Mouse (Mus musculus) heart, embryonic 11.5 days (tissue): ENCODE data around the gene Cfap61. TPM values are rescaled to one million over a fixed set of nuclear protein-coding genes. Genes with fewer than 3 reads are reported as not detected.

Source experiments
- ATAC-seq: fragments of 200-750 bp; cut with Nextera tagmentation; replicated peaks from 2 replicates; pipeline ENCODE4 v1.8.0; 2017; ENCODE audit warnings: moderate library complexity; ENCODE audit not compliant: insufficient number of reproducible peaks, low FRiP score, low TSS enrichment
- H3K27ac ChIP-seq: fragments of 300-500 bp; sonication (generic); 2 replicates; pipeline ENCODE4 v1.5.1; 2014; ENCODE audit warnings: mild to moderate bottlenecking, low read depth, low read length
- H3K27me3 ChIP-seq: fragments of 300-500 bp; sonication (generic); 2 replicates; pipeline ENCODE4 v1.6.1; 2014; ENCODE audit warnings: mild to moderate bottlenecking, low read length, mixed read lengths; ENCODE audit not compliant: control insufficient read depth, insufficient read depth
- H3K36me3 ChIP-seq: fragments of 300-500 bp; sonication (generic); 2 replicates; pipeline ENCODE4 v1.6.1; 2014; ENCODE audit warnings: mild to moderate bottlenecking, low read length, moderate library complexity, mixed read lengths; ENCODE audit not compliant: control insufficient read depth, insufficient read depth
- H3K4me1 ChIP-seq: fragments of 300-500 bp; sonication (generic); 2 replicates; pipeline ENCODE4 v1.6.1; 2014; ENCODE audit warnings: low read length; ENCODE audit not compliant: control insufficient read depth, insufficient read depth
- H3K4me2 ChIP-seq: fragments of 300-500 bp; sonication (generic); 2 replicates; pipeline ENCODE4 v1.6.1; 2014; ENCODE audit warnings: mild to moderate bottlenecking, moderate library complexity
- H3K4me3 ChIP-seq: fragments of 300-500 bp; sonication (generic); 2 replicates; pipeline ENCODE4 v1.5.1; 2014; ENCODE audit warnings: low read depth, low read length
- H3K9ac ChIP-seq: fragments of 300-500 bp; sonication (generic); 2 replicates; pipeline ENCODE4 v1.6.1; 2014; ENCODE audit warnings: mild to moderate bottlenecking, low read depth, low read length, moderate library complexity
- H3K9me3 ChIP-seq: fragments of 300-500 bp; sonication (generic); replicated peaks from 2 replicates; pipeline ENCODE4 v1.6.1; 2016; ENCODE audit warnings: low read length; ENCODE audit not compliant: control insufficient read depth
- WGBS: fragments of 180-500 bp; shearing (Covaris S2); extraction: QIAGEN DNeasy Blood & Tissue Kit; methylation state at CpG from one replicate; pipeline ENCODE4 v1.1.7; 2014; ENCODE audit not compliant: insufficient replicate concordance; 5-methylcytosine and 5-hydroxymethylcytosine counted together
- polyA plus RNA-seq: library from polyadenylated mRNA; unstranded; fragments of >200 nt; fragmentation: Nextera tagmentation; extraction: Ambion mirVana; gene quantifications from 2 replicates; pipeline ENCODE4 v1.2.1, GENCODE M21; 2014

The Cfap61 gene
- polyA plus RNA-seq, 1 experiment from 2014 or later: 0.10 TPM

DNA sequence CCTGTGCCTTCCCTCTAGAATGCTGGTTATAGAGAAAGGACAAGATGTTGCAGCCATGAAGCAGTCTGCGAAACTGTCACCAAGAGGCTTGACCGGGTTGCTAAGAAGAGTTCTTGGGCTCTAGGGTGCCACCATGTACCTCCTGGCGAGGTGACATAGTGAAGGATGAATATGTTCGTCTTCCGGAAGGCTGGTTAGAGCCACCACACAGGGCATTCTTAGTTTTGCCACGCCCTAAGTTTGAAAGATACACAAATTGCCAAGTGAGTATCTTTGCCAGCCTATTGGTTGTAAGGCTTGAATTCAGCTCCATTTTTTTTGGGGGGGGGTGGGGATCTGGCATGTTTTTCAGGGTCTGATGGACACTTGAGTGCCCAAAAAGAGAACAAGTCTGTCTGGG, 23.5 kb downstream of the Cfap61 start:
- no peak overlapping the region for H3K27ac ChIP-seq
- WGBS: 74% methylated on average over 6 of the region's 6 CpGs
- H3K4me3 ChIP-seq: no peak overlapping the region
- H3K4me2 ChIP-seq: no peak overlapping the region
- no peak overlapping the region for H3K9ac ChIP-seq
- no peaks in the 10 kb centered on the region for H3K27me3 ChIP-seq
- no peaks in the 10 kb centered on the region for H3K36me3 ChIP-seq
- no peak for ATAC-seq
- H3K4me1 ChIP-seq: no peaks in the 10 kb centered on the region
- H3K9me3 ChIP-seq: no peaks in the 10 kb centered on the region

DNA sequence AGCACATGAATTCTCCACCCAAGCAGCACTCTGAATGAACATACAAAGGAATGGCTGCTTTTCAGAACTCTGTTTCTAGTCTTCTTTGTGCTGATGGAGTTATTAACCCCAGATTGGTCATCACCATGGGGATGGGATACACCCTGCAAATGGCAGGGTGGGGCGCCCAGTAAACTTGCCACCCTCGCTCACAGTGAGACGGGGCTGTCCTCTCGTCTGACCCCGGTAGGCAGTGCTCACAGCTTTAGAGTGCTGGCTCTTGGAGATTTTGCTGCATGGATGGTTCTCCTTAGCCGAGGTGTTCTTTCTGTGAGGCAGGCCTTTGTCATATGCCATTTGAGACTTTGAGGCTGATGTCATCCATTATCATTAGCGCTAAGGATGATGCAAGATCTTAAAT, 24.0 kb downstream of the Cfap61 start:
- no peaks in the 10 kb centered on the region for H3K36me3 ChIP-seq
- ATAC-seq: no peak
- no peaks in the 10 kb centered on the region for H3K4me1 ChIP-seq
- H3K4me3 ChIP-seq: no peak overlapping the region
- H3K27me3 ChIP-seq: no peaks in the 10 kb centered on the region
- H3K4me2 ChIP-seq: no peak overlapping the region
- H3K27ac ChIP-seq: no peak overlapping the region
- H3K9me3 ChIP-seq: no peaks in the 10 kb centered on the region
- no peak overlapping the region for H3K9ac ChIP-seq
- WGBS: 78% methylated on average over 7 of the region's 7 CpGs

DNA sequence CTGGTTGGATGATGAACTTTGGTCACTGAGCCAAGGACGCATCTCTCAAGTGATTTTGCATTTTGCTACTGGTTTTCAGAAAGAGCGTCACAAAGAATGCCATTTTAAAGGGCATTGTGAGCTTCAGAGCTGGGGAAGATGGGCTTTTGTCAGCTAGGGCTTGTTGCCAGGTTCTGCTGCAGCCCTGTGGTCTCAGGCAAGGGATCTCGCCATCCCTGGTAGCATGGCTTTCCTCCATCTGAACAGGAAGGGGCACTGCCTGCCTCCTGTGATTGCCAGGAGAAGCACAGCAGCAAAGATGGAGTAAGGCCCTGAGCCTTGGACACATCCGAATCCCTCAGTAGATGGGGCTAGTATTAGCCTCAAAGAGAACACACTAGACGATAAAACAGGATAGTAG, 27.3 kb downstream of the Cfap61 start:
- H3K36me3 ChIP-seq: no peaks in the 10 kb centered on the region
- no peak overlapping the region for H3K27ac ChIP-seq
- no peaks in the 10 kb centered on the region for H3K4me1 ChIP-seq
- no peak overlapping the region for H3K4me3 ChIP-seq
- no peaks in the 10 kb centered on the region for H3K9me3 ChIP-seq
- H3K4me2 ChIP-seq: no peak overlapping the region
- ATAC-seq: no peak
- no peaks in the 10 kb centered on the region for H3K27me3 ChIP-seq
- WGBS: 83% methylated on average over 5 of the region's 5 CpGs
- no peak overlapping the region for H3K9ac ChIP-seq

DNA sequence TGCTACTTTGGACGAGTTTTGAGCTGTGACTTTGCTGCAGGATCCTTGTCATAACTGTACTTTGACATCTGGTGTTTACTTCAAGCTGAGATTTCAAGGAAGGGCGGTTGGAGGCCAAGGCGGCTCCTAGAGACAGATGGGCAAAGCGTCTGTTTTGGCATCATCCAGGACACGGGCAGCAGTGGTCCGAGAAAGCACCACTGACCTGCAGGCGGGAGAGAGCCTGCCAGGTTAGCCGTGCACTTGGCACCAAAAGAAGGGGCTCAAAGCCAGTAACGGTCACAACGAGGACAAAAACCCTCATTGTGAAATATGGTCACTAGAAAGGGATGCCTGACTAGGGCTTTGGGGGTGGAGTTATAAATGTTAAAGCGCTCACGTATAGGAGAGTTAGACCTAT, 36.2 kb downstream of the Cfap61 start:
- Histone ChIP-seq H3K27ac (no peak overlapping the region), H3K4me2 (no peak overlapping the region), H3K36me3 (no peaks in the 10 kb centered on the region), H3K9ac (no peak overlapping the region), H3K9me3 (no peaks in the 10 kb centered on the region), H3K4me1 (no peaks in the 10 kb centered on the region), H3K4me3 (no peak overlapping the region), H3K27me3 (no peaks in the 10 kb centered on the region)
- 85% methylated on average over 12 of the region's 12 CpGs for WGBS
- ATAC-seq: no peak

DNA sequence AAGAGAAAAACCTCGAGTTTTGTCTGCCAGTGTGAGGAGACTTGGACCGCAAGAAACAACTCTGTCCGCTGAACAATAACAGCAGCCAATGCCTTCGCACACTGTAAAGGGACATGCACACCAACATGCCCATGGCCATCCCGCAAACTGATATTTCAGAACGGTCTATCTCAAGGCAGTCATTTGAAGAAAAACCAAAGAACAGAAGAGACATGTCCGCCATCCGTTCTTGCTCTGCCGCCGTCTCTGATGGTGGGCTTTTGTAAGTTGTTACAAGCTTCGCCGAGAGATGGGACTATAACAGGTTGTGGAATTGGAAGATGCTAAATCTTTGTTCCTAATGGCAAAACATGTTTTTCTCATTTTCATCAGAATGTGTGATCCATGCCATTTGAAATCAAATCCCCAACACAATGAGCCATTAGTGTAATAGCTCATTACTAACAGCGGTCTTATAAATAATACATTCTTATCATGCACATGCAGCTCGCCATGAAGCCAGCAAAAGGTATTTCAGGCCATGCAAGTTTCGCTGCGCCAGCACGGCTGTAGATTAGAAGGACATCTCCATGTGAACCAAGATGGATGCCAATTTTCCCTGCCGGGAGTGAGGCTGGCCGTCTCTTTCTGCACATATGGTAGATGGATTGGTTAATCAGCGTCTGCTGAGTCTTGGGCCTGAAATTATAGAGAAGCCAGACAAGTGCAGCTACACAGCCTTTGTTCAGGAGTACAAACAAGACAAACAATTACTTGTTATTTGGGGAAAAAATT, 36.8 kb downstream of the Cfap61 start:
- H3K36me3 ChIP-seq: no peaks in the 10 kb centered on the region
- H3K4me1 ChIP-seq: no peaks in the 10 kb centered on the region
- no peak overlapping the region for H3K4me2 ChIP-seq
- H3K9me3 ChIP-seq: no peaks in the 10 kb centered on the region
- no peaks in the 10 kb centered on the region for H3K27me3 ChIP-seq
- H3K27ac ChIP-seq: no peak overlapping the region
- 86% methylated on average over 20 of the region's 20 CpGs for WGBS
- no peak for ATAC-seq
- H3K4me3 ChIP-seq: no peak overlapping the region
- H3K9ac ChIP-seq: no peak overlapping the region

DNA sequence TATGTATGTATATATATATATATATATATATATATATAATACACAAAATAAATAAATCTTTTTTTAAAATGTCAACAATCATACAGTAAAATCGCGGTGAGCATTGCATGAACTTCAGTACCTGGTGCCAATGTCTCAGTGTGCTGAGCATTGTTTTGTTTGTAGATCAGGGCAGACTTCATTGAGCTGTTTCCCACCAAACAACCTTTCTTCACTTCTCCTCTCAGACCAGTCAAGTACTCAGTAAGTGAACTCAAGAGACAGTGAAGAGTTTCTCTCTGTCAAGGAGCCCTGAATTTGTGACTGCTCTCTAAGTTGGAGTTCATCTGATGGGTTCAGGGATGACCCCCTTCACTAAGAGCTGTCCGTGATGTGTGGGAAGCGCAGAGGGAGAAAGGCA, 38.0 kb downstream of the Cfap61 start:
- Histone ChIP-seq H3K4me1 (no peaks in the 10 kb centered on the region), H3K36me3 (no peaks in the 10 kb centered on the region), H3K4me2 (no peak overlapping the region), H3K9me3 (no peaks in the 10 kb centered on the region), H3K4me3 (no peak overlapping the region), H3K27ac (no peak overlapping the region), H3K27me3 (no peaks in the 10 kb centered on the region), H3K9ac (no peak overlapping the region)
- no peak for ATAC-seq
- WGBS: 88% methylated on average over 4 of the region's 4 CpGs

DNA sequence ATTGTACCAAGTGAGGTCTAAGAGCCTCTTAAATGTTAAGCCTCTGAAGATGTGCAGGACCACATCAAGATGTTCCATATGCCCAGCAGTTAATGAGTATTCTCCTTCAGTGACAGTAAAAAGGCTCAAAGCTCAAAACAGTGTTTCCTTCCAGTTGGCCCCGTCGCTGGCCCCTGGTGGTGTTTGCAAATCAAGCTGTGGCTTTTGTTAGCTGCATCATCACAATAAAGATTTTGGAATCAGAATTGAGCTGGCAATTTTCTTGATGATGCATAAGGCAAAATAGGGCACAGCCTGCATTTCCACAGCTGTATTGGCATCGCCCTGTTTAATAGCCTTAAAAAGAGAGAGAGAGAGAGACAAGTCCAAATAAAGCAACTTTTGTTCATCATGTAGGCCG, 45.0 kb downstream of the Cfap61 start:
- Histone ChIP-seq H3K4me2 (no peak overlapping the region), H3K9ac (no peak overlapping the region), H3K4me1 (no peaks in the 10 kb centered on the region), H3K27ac (no peak overlapping the region), H3K27me3 (no peaks in the 10 kb centered on the region), H3K4me3 (no peak overlapping the region), H3K36me3 (no peaks in the 10 kb centered on the region), H3K9me3 (no peaks in the 10 kb centered on the region)
- ATAC-seq: no peak
- 76% methylated on average over 4 of the region's 4 CpGs for WGBS

DNA sequence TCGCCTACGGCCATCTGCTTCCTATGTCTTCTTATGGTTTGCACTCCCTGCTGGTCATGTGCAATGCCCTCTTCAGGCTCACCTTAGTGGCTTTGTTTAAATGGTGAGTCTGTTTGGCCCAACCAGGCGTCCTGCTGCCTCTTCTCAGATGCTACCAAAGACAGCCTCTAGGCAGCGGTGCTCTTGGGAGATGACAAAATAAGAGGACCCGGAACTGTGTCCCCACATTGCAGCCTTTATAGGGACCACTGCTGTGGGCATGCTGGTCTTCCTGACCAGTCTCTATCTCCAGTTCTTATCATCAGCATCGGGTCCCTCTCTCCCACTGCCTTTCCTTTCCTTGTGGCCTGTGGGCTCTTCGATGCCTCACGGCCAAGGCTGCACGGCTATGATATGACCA, 46.3 kb downstream of the Cfap61 start:
- Histone ChIP-seq H3K27me3 (no peaks in the 10 kb centered on the region), H3K27ac (no peak overlapping the region), H3K36me3 (no peaks in the 10 kb centered on the region), H3K9ac (no peak overlapping the region), H3K4me2 (no peak overlapping the region), H3K4me3 (no peak overlapping the region), H3K9me3 (no peaks in the 10 kb centered on the region), H3K4me1 (no peaks in the 10 kb centered on the region)
- ATAC-seq: no peak
- 71% methylated on average over 9 of the region's 9 CpGs for WGBS

DNA sequence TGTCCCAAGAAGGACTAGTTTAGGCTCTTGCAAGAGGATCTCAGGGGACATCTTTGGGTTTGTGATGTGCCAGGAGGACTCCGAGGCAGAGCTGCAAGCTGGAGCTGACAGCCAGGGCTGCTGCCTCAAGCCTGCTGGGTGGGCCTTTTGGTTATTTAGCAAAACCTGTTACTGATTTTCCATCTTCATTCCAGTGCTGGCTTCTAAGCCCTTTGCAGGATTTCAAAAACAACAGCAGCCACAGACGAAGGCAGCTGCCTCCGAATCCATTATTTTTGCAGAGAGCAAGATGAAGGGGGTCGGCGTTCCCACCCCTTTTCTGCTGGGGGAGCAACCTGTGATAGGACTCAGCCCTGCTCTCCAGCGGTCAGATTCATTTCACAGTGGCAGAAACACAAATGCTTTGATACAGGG, 47.1 kb downstream of the Cfap61 start:
- ATAC-seq: no peak
- WGBS: 46% methylated on average over 6 of the region's 6 CpGs
- Histone ChIP-seq H3K27ac (no peak overlapping the region), H3K36me3 (no peaks in the 10 kb centered on the region), H3K27me3 (no peaks in the 10 kb centered on the region), H3K9ac (no peak overlapping the region), H3K4me2 (no peak overlapping the region), H3K4me1 (no peaks in the 10 kb centered on the region), H3K9me3 (no peaks in the 10 kb centered on the region), H3K4me3 (no peak overlapping the region)
